Comparison of ENCODE assay signal across 16 mouse cellular contexts in genomic region chr2:179694936-179695335, GRCm38 (mm10).
DNase-seq lines count a peak whose midpoint lies in the region; ATAC-seq lines count a peak whose summit lies in the region.
"Had no signal": no experiment of that assay in that cellular context is flagged by ENCODE, and none has a peak within 500 bp of the region (broad histone marks: within the 10 kb centered on the region; RNA-seq: fewer than 3 reads in every experiment).

No protein-coding gene starts in this region.

- H3K27me3 ChIP-seq in hindbrain, embryonic 13.5 days = peaks cover 16% of the 10 kb centered on the region; the same call in 1 of the 2 replicates
- H3K27me3 ChIP-seq in hindbrain, embryonic 10.5 days (ENCODE audit: insufficient read depth, poor library complexity, severe bottlenecking) = peaks cover 6% of the 10 kb centered on the region; the same call in 1 of the 2 replicates
- H3K27me3 ChIP-seq in midbrain, embryonic 14.5 days (ENCODE audit: control insufficient read depth, insufficient read depth, low read length) = no peaks in the 10 kb centered on the region
- no peaks in the 10 kb centered on the region; the same call in 1 of the 2 replicates for H3K27me3 ChIP-seq in midbrain, embryonic 15.5 days (replicated peaks)
- H3K27me3 ChIP-seq in hindbrain, embryonic 16.5 days (replicated peaks; ENCODE audit: control insufficient read depth, insufficient read depth, low read length) = no peaks in the 10 kb centered on the region
- H3K27me3 ChIP-seq: forebrain, embryonic 15.5 days had no signal

- H3K4me2 ChIP-seq in hindbrain, embryonic 13.5 days = no peak overlapping the region
- H3K4me2 ChIP-seq in midbrain, embryonic 14.5 days (ENCODE audit: low read length) = no peak overlapping the region
- H3K4me2 ChIP-seq in midbrain, embryonic 15.5 days = no peak overlapping the region
- no peak overlapping the region for H3K4me2 ChIP-seq in hindbrain, embryonic 16.5 days (ENCODE audit: low read length)
- H3K4me2 ChIP-seq: forebrain, embryonic 15.5 days; heart, embryonic 13.5 days had no signal

- peaks cover 47% of the 10 kb centered on the region for H3K4me1 ChIP-seq in hindbrain, embryonic 13.5 days (replicated peaks)
- peaks cover 46% of the 10 kb centered on the region for H3K4me1 ChIP-seq in hindbrain, embryonic 10.5 days (replicated peaks)
- H3K4me1 ChIP-seq in midbrain, embryonic 14.5 days (ENCODE audit: control insufficient read depth, insufficient read depth, low read length) = peaks cover 27% of the 10 kb centered on the region
- peaks cover 30% of the 10 kb centered on the region for H3K4me1 ChIP-seq in midbrain, embryonic 15.5 days
- peaks cover 13% of the 10 kb centered on the region for H3K4me1 ChIP-seq in hindbrain, embryonic 16.5 days (ENCODE audit: control insufficient read depth, insufficient read depth, low read depth, low read length)
- H3K4me1 ChIP-seq: heart, embryonic 13.5 days had no signal

- H3K4me3 ChIP-seq in hindbrain, embryonic 13.5 days = no peak overlapping the region
- H3K4me3 ChIP-seq in hindbrain, embryonic 10.5 days = no peak overlapping the region
- no peak overlapping the region for H3K4me3 ChIP-seq in midbrain, embryonic 14.5 days (replicated peaks; ENCODE audit: low read depth, low read length)
- H3K4me3 ChIP-seq in midbrain, embryonic 15.5 days = no peak overlapping the region
- H3K4me3 ChIP-seq in hindbrain, embryonic 16.5 days (ENCODE audit: low read length) = no peak overlapping the region
- H3K4me3 ChIP-seq: embryonic facial prominence, embryonic 10.5 days; forebrain, embryonic 15.5 days; heart, embryonic 13.5 days had no signal

- H3K9ac ChIP-seq in hindbrain, embryonic 13.5 days = 0 out of 2 replicates have a peak overlapping the region, but pooled peaks have one; percentile 29
- H3K9ac ChIP-seq in midbrain, embryonic 14.5 days (replicated peaks; ENCODE audit: low read length) = no peak overlapping the region
- no peak overlapping the region for H3K9ac ChIP-seq in midbrain, embryonic 15.5 days
- peak overlapping the region; percentile 15; the same call in 1 of the 2 replicates for H3K9ac ChIP-seq in hindbrain, embryonic 16.5 days (ENCODE audit: low read depth, low read length)
- H3K9ac ChIP-seq: forebrain, embryonic 15.5 days; heart, embryonic 13.5 days had no signal

- H3K36me3 ChIP-seq in hindbrain, embryonic 13.5 days = no peaks in the 10 kb centered on the region
- no peaks in the 10 kb centered on the region for H3K36me3 ChIP-seq in hindbrain, embryonic 10.5 days
- no peaks in the 10 kb centered on the region for H3K36me3 ChIP-seq in midbrain, embryonic 14.5 days (ENCODE audit: control insufficient read depth, insufficient read depth, low read length)
- H3K36me3 ChIP-seq in midbrain, embryonic 15.5 days (replicated peaks) = no peaks in the 10 kb centered on the region
- H3K36me3 ChIP-seq in hindbrain, embryonic 16.5 days (ENCODE audit: control insufficient read depth, insufficient read depth, low read length) = no peaks in the 10 kb centered on the region
- H3K36me3 ChIP-seq: embryonic facial prominence, embryonic 10.5 days; forebrain, embryonic 15.5 days; heart, embryonic 13.5 days had no signal

- WGBS in hindbrain, embryonic 13.5 days = 32% methylated on average over 9 of the region's 9 CpGs
- 79% methylated on average over 9 of the region's 9 CpGs for WGBS in hindbrain, embryonic 10.5 days
- 46% methylated on average over 9 of the region's 9 CpGs for WGBS in midbrain, embryonic 14.5 days
- WGBS in midbrain, embryonic 15.5 days = 35% methylated on average over 9 of the region's 9 CpGs
- WGBS in hindbrain, embryonic 16.5 days = 47% methylated on average over 9 of the region's 9 CpGs

- peak overlapping the region; percentile 69 for H3K27ac ChIP-seq in hindbrain, embryonic 13.5 days
- H3K27ac ChIP-seq in hindbrain, embryonic 10.5 days = no peak overlapping the region
- peak overlapping the region; percentile 52; the same call in 1 of the 2 replicates for H3K27ac ChIP-seq in midbrain, embryonic 14.5 days (replicated peaks; ENCODE audit: low read depth, low read length)
- no peak overlapping the region for H3K27ac ChIP-seq in midbrain, embryonic 15.5 days
- H3K27ac ChIP-seq in hindbrain, embryonic 16.5 days (ENCODE audit: low read depth, low read length) = no peak overlapping the region
- H3K27ac ChIP-seq: embryonic facial prominence, embryonic 10.5 days; forebrain, embryonic 15.5 days; heart, embryonic 13.5 days had no signal

- H3K9me3 ChIP-seq in hindbrain, embryonic 13.5 days = no peaks in the 10 kb centered on the region
- no peaks in the 10 kb centered on the region for H3K9me3 ChIP-seq in hindbrain, embryonic 10.5 days
- no peaks in the 10 kb centered on the region for H3K9me3 ChIP-seq in midbrain, embryonic 14.5 days (ENCODE audit: control insufficient read depth, low read length)
- no peaks in the 10 kb centered on the region for H3K9me3 ChIP-seq in midbrain, embryonic 15.5 days
- H3K9me3 ChIP-seq in hindbrain, embryonic 16.5 days (ENCODE audit: control insufficient read depth, low read length) = no peaks in the 10 kb centered on the region
- H3K9me3 ChIP-seq: embryonic facial prominence, embryonic 10.5 days; forebrain, embryonic 15.5 days; heart, embryonic 13.5 days had no signal

- 0 out of 2 replicates have a peak, but pooled peaks have one; percentile 8 for ATAC-seq in hindbrain, embryonic 13.5 days (ENCODE audit: low FRiP score)
- ATAC-seq in midbrain, embryonic 14.5 days (ENCODE audit: low FRiP score, low TSS enrichment) = no peak; the same call in 1 of the 2 replicates
- no peak for ATAC-seq in midbrain, embryonic 15.5 days (replicated peaks)
- ATAC-seq in hindbrain, embryonic 16.5 days = no peak
- ATAC-seq: forebrain, embryonic 15.5 days had no signal

- DNase-seq in hindbrain, embryonic 10.5 days (ENCODE audit: low spot score) = no peak
- DNase-seq in midbrain, embryonic 14.5 days = no peak
- peak; percentile 73 for DNase-seq in retina, postnatal 1 day
- no peak for DNase-seq in heart, postnatal 4 days
- DNase-seq: adrenal gland, adult 2 months; adrenal gland, postnatal 25 days; cerebellum, adult 2 months; gastrocnemius, postnatal 36 days; heart, adult 11 months; heart, postnatal 36 days had no signal

Comparison
In these comparisons a context has a peak if more than half of its experiments do, and no peak if none do; other contexts are left out.
1. H3K27ac ChIP-seq: peak in hindbrain, embryonic 13.5 days (single experiment) and midbrain, embryonic 14.5 days (single experiment); none in hindbrain, embryonic 10.5 days (single experiment), midbrain, embryonic 15.5 days (single experiment) and hindbrain, embryonic 16.5 days (single experiment).
2. H3K9ac ChIP-seq: peak in hindbrain, embryonic 13.5 days (single experiment) and hindbrain, embryonic 16.5 days (single experiment); none in midbrain, embryonic 14.5 days (single experiment) and midbrain, embryonic 15.5 days (single experiment).